Mouse (Mus musculus): ENCODE measurements around the gene Mrs2.

- no peak for TF ChIP-seq CTCF (IDR thresholded peaks at IDR 0.05; ENCODE audit: insufficient read depth, low read length)
- no peak for TF ChIP-seq POLR2A (IDR thresholded peaks at IDR 0.05; ENCODE audit: borderline replicate concordance, extremely low read depth, low read depth, low read length)
Observed at GRCm38 (mm10) chr13:25007115-25007514, 13.1 kb downstream of the Mrs2 start.
